Mouse (Mus musculus) layer of hippocampus, adult 9-10 months (tissue): ENCODE measurements around the gene Ugt1a1.
"Not testable (repeated sequence)": the region's sequence is repeated elsewhere in the genome, so short reads cannot be mapped to it uniquely, and the experiment has no call there.

Source experiments
- DNase-seq: peaks from one replicate; pipeline ENCODE4 v3.0.0; 2022; ENCODE audit warnings: low spot score

The Ugt1a1 gene

GRCm38 (mm10) chr1:88211812-88212211, at the start of gene Ugt1a1:
Gene Ugt1a1, plus strand, starts transcription at chr1:88211959.
- no peak for DNase-seq

GRCm38 (mm10) chr1:88165711-88166110, 46.0 kb upstream of the Ugt1a1 start, which contains the start of gene Ugt1a5:
Gene Ugt1a5, plus strand, starts transcription at chr1:88166012.
- DNase-seq, result no peak

- DNase-seq, result not testable (repeated sequence)
These were observed 39.6 kb upstream of the Ugt1a1 start for GRCm38 (mm10) chr1:88172190-88172589.

GRCm38 (mm10) chr1:88179657-88180056, 32.1 kb upstream of the Ugt1a1 start:
- no peak for DNase-seq

- no peak for DNase-seq
These were observed 25.3 kb upstream of the Ugt1a1 start for GRCm38 (mm10) chr1:88186325-88186935.

- DNase-seq, result no peak
These were observed 19.6 kb upstream of the Ugt1a1 start for GRCm38 (mm10) chr1:88192136-88192535.

- no peak for DNase-seq
These were observed 16.1 kb upstream of the Ugt1a1 start for GRCm38 (mm10) chr1:88195687-88196086.

- DNase-seq, result no peak
These were observed 14.3 kb upstream of the Ugt1a1 start for GRCm38 (mm10) chr1:88197443-88197842.

GRCm38 (mm10) chr1:88199996-88200395, 11.8 kb upstream of the Ugt1a1 start:
- DNase-seq, result no peak

GRCm38 (mm10) chr1:88200456-88200855, 11.3 kb upstream of the Ugt1a1 start, which contains the start of gene Ugt1a2:
Gene Ugt1a2, plus strand, starts transcription at chr1:88200601.
- DNase-seq, result no peak

GRCm38 (mm10) chr1:88205294-88205922, 6.4 kb upstream of the Ugt1a1 start, which contains the start of gene Dnajb3:
Gene Dnajb3, minus strand, starts transcription at chr1:88205782.
- DNase-seq, result no peak

- no peak for DNase-seq
These were observed 4.8 kb upstream of the Ugt1a1 start for GRCm38 (mm10) chr1:88206843-88207479.

GRCm38 (mm10) chr1:88212341-88213045, 734 bp downstream of the Ugt1a1 start:
- no peak for DNase-seq

- no peak for DNase-seq
These were observed 1.3 kb downstream of the Ugt1a1 start for GRCm38 (mm10) chr1:88213061-88213460.

- no peak for DNase-seq
These were observed 2.2 kb downstream of the Ugt1a1 start for GRCm38 (mm10) chr1:88213766-88214461.

GRCm38 (mm10) chr1:88214462-88214952, 2.7 kb downstream of the Ugt1a1 start:
- no peak for DNase-seq

GRCm38 (mm10) chr1:88215466-88216380, 4.0 kb downstream of the Ugt1a1 start:
- no peak for DNase-seq

GRCm38 (mm10) chr1:88216551-88216950, 4.8 kb downstream of the Ugt1a1 start:
- DNase-seq, result no peak

- no peak for DNase-seq
These were observed 5.4 kb downstream of the Ugt1a1 start for GRCm38 (mm10) chr1:88217144-88217543.

GRCm38 (mm10) chr1:88217576-88217975, 5.8 kb downstream of the Ugt1a1 start:
- DNase-seq, result no peak

GRCm38 (mm10) chr1:88218051-88218450, 6.3 kb downstream of the Ugt1a1 start:
- DNase-seq, result no peak
